9 mouse cellular contexts compared by ENCODE assay signal in genomic region chr2:180919913-180920809, GRCm38 (mm10). TPM values are rescaled to one million over a fixed set of nuclear protein-coding genes. Genes with fewer than 3 reads are reported as not detected.
A peak's percentile ranks its signal among the peaks of the same experiment; 100 is the strongest.
DNase-seq lines count a peak whose midpoint lies in the region; ATAC-seq and TF ChIP-seq lines count a peak whose summit lies in the region.
"Had no signal": no experiment of that assay in that cellular context is flagged by ENCODE, and none has a peak within 500 bp of the region (broad histone marks: within the 10 kb centered on the region; RNA-seq: fewer than 3 reads in every experiment).

No protein-coding gene starts in this region.

- peaks cover 30% of the 10 kb centered on the region for H3K36me3 ChIP-seq in embryonic facial prominence, embryonic 14.5 days (ENCODE audit: control insufficient read depth, insufficient read depth, low read length)
- H3K36me3 ChIP-seq in hindbrain, embryonic 11.5 days (ENCODE audit: control insufficient read depth, insufficient read depth, low read length): peaks cover 2% of the 10 kb centered on the region; the same call in 1 of the 2 replicates
- H3K36me3 ChIP-seq in liver, embryonic 14.5 days (replicated peaks; ENCODE audit: control insufficient read depth, insufficient read depth, low read depth): peaks cover 29% of the 10 kb centered on the region

- ATAC-seq in embryonic facial prominence, embryonic 14.5 days (ENCODE audit: low read depth): no peak; the same call in 1 of the 2 replicates
- peak; percentile 68 for ATAC-seq in hindbrain, embryonic 11.5 days (ENCODE audit: low FRiP score)
- peak; percentile 12 for ATAC-seq in liver, embryonic 14.5 days (ENCODE audit: insufficient read depth)

- H3K4me2 ChIP-seq in embryonic facial prominence, embryonic 14.5 days (ENCODE audit: low read depth, low read length): peak overlapping the region; percentile 79
- peak overlapping the region; percentile 81 for H3K4me2 ChIP-seq in hindbrain, embryonic 11.5 days (replicated peaks; ENCODE audit: low read depth, low read length)
- peak overlapping the region; percentile 76 for H3K4me2 ChIP-seq in liver, embryonic 14.5 days (ENCODE audit: low read depth)

- peaks cover 7% of the 10 kb centered on the region for H3K4me1 ChIP-seq in embryonic facial prominence, embryonic 14.5 days (ENCODE audit: control insufficient read depth, insufficient read depth, low read length)
- H3K4me1 ChIP-seq in hindbrain, embryonic 11.5 days (replicated peaks; ENCODE audit: control insufficient read depth, insufficient read depth, low read length): no peaks in the 10 kb centered on the region
- peaks cover 2 to 12% of the 10 kb centered on the region in 2 experiments; a peak in 3 of 4 replicates for H3K4me1 ChIP-seq in liver, embryonic 14.5 days (replicated peaks; ENCODE audit: control insufficient read depth in 2 of 2, insufficient read depth in 2 of 2, low read length in 1 of 2)

- peak overlapping the region; percentile 100 for H3K4me3 ChIP-seq in embryonic facial prominence, embryonic 14.5 days (ENCODE audit: low read depth, low read length)
- peak overlapping the region; percentile 100 for H3K4me3 ChIP-seq in hindbrain, embryonic 11.5 days (ENCODE audit: low read depth, low read length)
- H3K4me3 ChIP-seq in liver, embryonic 14.5 days (ENCODE audit: insufficient read depth in 1 of 2, low read depth in 2 of 2, low read length in 2 of 2): peak overlapping the region; percentile 92 to 94

- H3K9me3 ChIP-seq in embryonic facial prominence, embryonic 14.5 days (ENCODE audit: control insufficient read depth, low read length): no peaks in the 10 kb centered on the region
- H3K9me3 ChIP-seq in hindbrain, embryonic 11.5 days (ENCODE audit: control insufficient read depth, low read length): no peaks in the 10 kb centered on the region
- no peaks in the 10 kb centered on the region for H3K9me3 ChIP-seq in liver, embryonic 14.5 days (ENCODE audit: control insufficient read depth, low read length)

- H3K9ac ChIP-seq in embryonic facial prominence, embryonic 14.5 days (ENCODE audit: low read depth, low read length): peak overlapping the region; percentile 95
- H3K9ac ChIP-seq in hindbrain, embryonic 11.5 days (ENCODE audit: low read depth, low read length): peak overlapping the region; percentile 96
- peak overlapping the region; percentile 97 for H3K9ac ChIP-seq in liver, embryonic 14.5 days (replicated peaks)

- DNase-seq in adrenal gland, postnatal 25 days: peak; percentile 29
- no peak for DNase-seq in adrenal gland, postnatal 36 days
- DNase-seq in A20 (ENCODE audit: low read depth, low spot score): peak; percentile 37
- DNase-seq in embryonic facial prominence, embryonic 14.5 days (ENCODE audit: low spot score): no peak
- DNase-seq in hindbrain, embryonic 11.5 days (ENCODE audit: low spot score): no peak
- DNase-seq in liver, embryonic 14.5 days (ENCODE audit: low read depth in 3 of 3, low spot score in 3 of 3): no peak
- peak; percentile 20 for DNase-seq in neural tube, embryonic 10.5 days (ENCODE audit: extremely low spot score, low spot score)
- DNase-seq in urinary bladder, postnatal 10 days (ENCODE audit: low spot score): peak; percentile 18

- TF ChIP-seq EP300 in liver, embryonic 14.5 days (IDR thresholded peaks at IDR 0.05; ENCODE audit: low read depth): no peak

- WGBS in embryonic facial prominence, embryonic 14.5 days: 1% methylated on average over 45 of the region's 61 CpGs
- under 1% methylated on average over 53 of the region's 61 CpGs for WGBS in hindbrain, embryonic 11.5 days
- under 1% methylated on average over 61 of the region's 61 CpGs for WGBS in liver, embryonic 14.5 days (ENCODE audit: insufficient replicate concordance)

- no peak for TF ChIP-seq CTCF in liver, embryonic 14.5 days (IDR thresholded peaks at IDR 0.05; ENCODE audit: low read depth)

- H3K27ac ChIP-seq in embryonic facial prominence, embryonic 14.5 days (replicated peaks; ENCODE audit: low read depth, low read length): peak overlapping the region; percentile 71
- peak overlapping the region; percentile 47; the same call in 1 of the 2 replicates for H3K27ac ChIP-seq in hindbrain, embryonic 11.5 days (ENCODE audit: low read depth, low read length)
- peak overlapping the region; percentile 24; the same call in 1 of the 2 replicates for H3K27ac ChIP-seq in liver, embryonic 14.5 days

- no peaks in the 10 kb centered on the region for H3K27me3 ChIP-seq in embryonic facial prominence, embryonic 14.5 days (replicated peaks; ENCODE audit: control insufficient read depth, insufficient read depth, low read length)
- no peaks in the 10 kb centered on the region for H3K27me3 ChIP-seq in hindbrain, embryonic 11.5 days (ENCODE audit: control insufficient read depth, insufficient read depth, low read length)
- H3K27me3 ChIP-seq in liver, embryonic 14.5 days (ENCODE audit: control insufficient read depth, insufficient read depth, low read length): no peaks in the 10 kb centered on the region

RNA-seq across cellular contexts. Expression of gene Ythdf1, which starts 0.6 kb away (rescaled TPM):
- 43.5 and 54.0 TPM in 2 replicates for total RNA-seq in adrenal gland, postnatal 25 days (2021)
- 10 to 100 TPM; 51.7 to 52.4 TPM for total RNA-seq in adrenal gland, postnatal 36 days (2021)
- 59.2 and 62.2 TPM in 2 replicates for polyA plus RNA-seq in embryonic facial prominence, embryonic 14.5 days (2014; fragmentation: Nextera tagmentation; extraction: Ambion mirVana)
- 57.3 and 69.4 TPM in 2 replicates for polyA plus RNA-seq in hindbrain, embryonic 11.5 days (2014; fragmentation: Nextera tagmentation; extraction: Ambion mirVana)
- 13.3 and 18.5 TPM in 2 replicates for polyA plus RNA-seq in liver, embryonic 14.5 days (2012; rRNA removed)
- polyA plus RNA-seq in liver, embryonic 14.5 days (2014; fragmentation: Nextera tagmentation; extraction: Ambion mirVana): 22.7 and 23.2 TPM in 2 replicates

RNA-seq across cellular contexts. Expression of gene Birc7, which starts 8.7 kb away (rescaled TPM):
- not detected in 2 replicates for total RNA-seq in adrenal gland, postnatal 25 days (2021)
- not detected for total RNA-seq in adrenal gland, postnatal 36 days (2021)
- 0.17 TPM in 1 of 2 replicates, not detected in the other for polyA plus RNA-seq in embryonic facial prominence, embryonic 14.5 days (2014; fragmentation: Nextera tagmentation; extraction: Ambion mirVana)
- polyA plus RNA-seq in hindbrain, embryonic 11.5 days (2014; fragmentation: Nextera tagmentation; extraction: Ambion mirVana): 0.49 and 0.65 TPM in 2 replicates
- polyA plus RNA-seq in liver, embryonic 14.5 days (2012; rRNA removed): not detected in 2 replicates
- polyA plus RNA-seq in liver, embryonic 14.5 days (2014; fragmentation: Nextera tagmentation; extraction: Ambion mirVana): not detected in 2 replicates
- polyA plus RNA-seq: large intestine, adult 2 months had no signal

RNA-seq across cellular contexts. Expression of gene Nkain4, which starts 34.3 kb away (rescaled TPM):
- total RNA-seq in adrenal gland, postnatal 25 days (2021): 2.2 and 2.7 TPM in 2 replicates
- total RNA-seq in adrenal gland, postnatal 36 days (2021): 1 to 10 TPM; 4.6 to 5.8 TPM
- polyA plus RNA-seq in embryonic facial prominence, embryonic 14.5 days (2014; fragmentation: Nextera tagmentation; extraction: Ambion mirVana): 17.0 and 20.7 TPM in 2 replicates
- 80.5 and 91.5 TPM in 2 replicates for polyA plus RNA-seq in hindbrain, embryonic 11.5 days (2014; fragmentation: Nextera tagmentation; extraction: Ambion mirVana)
- 1.0 and 1.1 TPM in 2 replicates for polyA plus RNA-seq in liver, embryonic 14.5 days (2012; rRNA removed)
- polyA plus RNA-seq in liver, embryonic 14.5 days (2014; fragmentation: Nextera tagmentation; extraction: Ambion mirVana): 1.3 and 1.5 TPM in 2 replicates

RNA-seq across cellular contexts. Expression of gene Arfgap1, which starts 46.9 kb away (rescaled TPM):
- total RNA-seq in adrenal gland, postnatal 25 days (2021): 48.6 and 65.6 TPM in 2 replicates
- total RNA-seq in adrenal gland, postnatal 36 days (2021): 10 to 100 TPM; 42.4 to 58.8 TPM
- 89.2 and 103 TPM in 2 replicates for polyA plus RNA-seq in embryonic facial prominence, embryonic 14.5 days (2014; fragmentation: Nextera tagmentation; extraction: Ambion mirVana)
- 50.2 and 50.5 TPM in 2 replicates for polyA plus RNA-seq in hindbrain, embryonic 11.5 days (2014; fragmentation: Nextera tagmentation; extraction: Ambion mirVana)
- polyA plus RNA-seq in liver, embryonic 14.5 days (2012; rRNA removed): 14.4 and 20.6 TPM in 2 replicates
- 16.6 and 18.8 TPM in 2 replicates for polyA plus RNA-seq in liver, embryonic 14.5 days (2014; fragmentation: Nextera tagmentation; extraction: Ambion mirVana)

Comparison
In these comparisons a context has a peak if more than half of its experiments do, and no peak if none do; other contexts are left out.
1. DNase-seq: peak in adrenal gland, postnatal 25 days (single experiment), A20 (single experiment), neural tube, embryonic 10.5 days (single experiment) and urinary bladder, postnatal 10 days (single experiment); none in adrenal gland, postnatal 36 days (0 of 2), embryonic facial prominence, embryonic 14.5 days (single experiment), hindbrain, embryonic 11.5 days (single experiment) and liver, embryonic 14.5 days (0 of 3).
2. Peak in every context shown above with its lines, with median percentiles within 50 percentile points of each other: H3K27ac ChIP-seq, H3K4me2 ChIP-seq, H3K4me3 ChIP-seq and H3K9ac ChIP-seq.